Mouse (Mus musculus) neural tube, postnatal 0 days (tissue): ENCODE measurements around the gene Flrt3. TPM values are rescaled to one million over a fixed set of nuclear protein-coding genes. Genes with fewer than 3 reads are reported as not detected.

Experiments
- polyA plus RNA-seq: library from polyadenylated mRNA; unstranded; fragments of >200 nt; fragmentation: Nextera tagmentation; extraction: Ambion mirVana; gene quantifications from 2 replicates; pipeline ENCODE4 v1.2.1, GENCODE M21; 2015

The Flrt3 gene
- 26.0 and 27.6 TPM in 2 replicates for polyA plus RNA-seq

DNA sequence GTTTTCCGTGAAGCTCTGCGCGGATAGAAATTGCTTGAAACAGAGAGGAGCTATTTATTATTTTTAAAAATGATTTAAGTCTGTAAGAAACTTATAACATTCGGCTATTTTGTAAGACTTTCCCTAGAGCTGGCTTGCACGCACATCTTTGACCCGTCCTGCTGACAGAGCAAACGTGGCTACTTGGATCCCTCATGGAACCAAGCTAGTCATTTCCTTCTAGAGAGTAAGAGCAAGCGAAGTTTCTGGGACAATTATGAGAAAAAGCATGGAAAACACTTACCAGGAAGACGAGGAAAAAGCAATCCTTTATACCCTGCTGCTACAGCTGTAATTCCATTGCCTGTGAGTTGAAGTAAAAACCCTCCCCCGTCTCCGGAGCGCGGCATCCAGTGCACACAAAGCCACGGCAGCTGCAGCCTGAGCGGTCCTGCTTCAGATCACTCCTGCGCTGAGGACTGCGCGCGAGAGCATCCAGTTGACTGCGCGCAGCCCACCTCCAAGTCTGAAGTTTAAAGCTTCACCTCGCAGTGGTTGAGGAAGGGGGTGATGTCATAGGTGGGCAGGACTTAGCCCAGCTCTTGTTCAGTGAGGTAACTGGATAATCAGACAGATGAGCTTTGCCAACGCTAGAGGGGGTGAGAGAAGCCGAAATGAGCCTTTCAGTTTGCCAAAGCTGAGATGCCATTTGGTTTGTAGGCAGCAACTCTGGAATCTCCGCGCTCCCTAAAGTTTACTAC, at the start of gene Flrt3:
Gene Flrt3 (minus strand): TSS at position 507 of the 740 bp plus-strand sequence.

